Mouse (Mus musculus) bone marrow macrophage, adult 2 months (primary cell): Measurements from ENCODE around the gene Elovl1.

Experiments
- CTCF ChIP-seq: IDR thresholded peaks from 2 replicates; pipeline ENCODE4 v1.5.1; 2012; ENCODE audit warnings: low read depth, mild to moderate bottlenecking, low read length, moderate library complexity
- POLR2A ChIP-seq: IDR thresholded peaks from 2 replicates; pipeline ENCODE4 v1.6.1; 2012; ENCODE audit warnings: mild to moderate bottlenecking, low read depth, low read length, borderline replicate concordance

- TF ChIP-seq POLR2A, result no peak
- TF ChIP-seq CTCF, result no peak
Measured at GRCm38 (mm10) chr4:118427415-118427767, 502 bp upstream of the Elovl1 start.
